In the genomic region with DNA sequence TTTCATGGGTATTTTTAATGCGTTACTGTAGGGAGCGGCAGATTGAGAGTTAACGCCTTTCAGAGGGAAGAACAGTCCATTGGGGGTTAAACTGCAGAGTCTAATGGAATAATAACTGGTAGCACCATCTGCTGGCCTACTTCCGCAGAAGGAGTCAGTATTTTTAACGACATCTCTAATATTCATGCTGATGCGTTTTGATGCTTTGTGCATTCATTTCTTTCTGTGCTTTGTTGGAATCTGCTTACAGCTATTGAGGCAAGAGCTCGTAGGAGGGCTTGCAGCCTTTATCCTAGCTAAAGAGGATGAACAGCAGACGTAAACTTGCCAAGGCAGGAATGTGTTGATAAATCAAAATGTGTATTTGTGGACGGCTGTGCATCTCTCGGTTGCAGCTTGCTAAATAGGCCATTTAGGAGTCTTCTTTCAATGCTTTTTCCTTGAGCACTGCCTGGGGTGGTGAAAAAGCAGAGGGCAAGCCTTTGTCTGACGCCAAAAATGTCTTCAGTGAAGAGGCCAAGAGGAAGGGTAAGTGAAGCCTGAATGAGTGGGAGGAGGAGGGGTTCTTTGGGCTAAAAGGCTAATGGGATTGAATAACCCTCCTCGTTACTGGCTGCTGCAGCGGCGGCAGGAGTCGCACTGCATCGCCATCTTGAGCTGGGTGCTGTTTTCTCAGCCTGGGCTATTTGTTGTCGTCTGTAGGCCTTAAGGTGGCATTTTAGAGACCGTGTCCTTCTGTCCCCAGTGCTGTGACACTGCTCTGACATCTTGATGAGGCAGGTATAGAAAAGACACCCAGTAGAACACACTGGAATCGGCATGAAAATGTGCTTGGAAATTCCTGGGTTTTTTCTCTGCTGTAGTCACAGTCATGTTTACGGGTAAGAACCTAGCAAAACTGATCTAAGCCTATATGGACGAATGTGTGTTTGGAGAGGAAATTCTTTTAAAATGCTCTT, we compare ENCODE assay signal across 8 mouse cellular contexts.
DNase-seq lines count a peak whose midpoint lies in the region; ATAC-seq lines count a peak whose summit lies in the region.

No protein-coding gene starts in this region.

- no peaks in the 10 kb centered on the region for H3K27me3 ChIP-seq in lung, embryonic 16.5 days (ENCODE audit: control insufficient read depth, insufficient read depth, low read depth, low read length)

- H3K9ac ChIP-seq in lung, embryonic 16.5 days (ENCODE audit: low read length): peak overlapping the region; percentile 74

- H3K9me3 ChIP-seq in lung, embryonic 16.5 days (ENCODE audit: control insufficient read depth, low read length): no peaks in the 10 kb centered on the region

- peak; percentile 89 for DNase-seq in MN1 (ENCODE audit: low spot score)
- DNase-seq in cerebellum, adult 8-10 months: peak; percentile 78
- DNase-seq in forelimb bud, embryonic 11.5 days (ENCODE audit: low read depth, low spot score): peak; percentile 86
- DNase-seq in layer of hippocampus, adult 9-10 months (ENCODE audit: low spot score): peak; percentile 73
- peak; percentile 52 for DNase-seq in ovary, postnatal 14 days (ENCODE audit: low spot score)
- peak; percentile 57 for DNase-seq in thymus, postnatal 14 days

- peaks cover 5% of the 10 kb centered on the region for H3K4me1 ChIP-seq in lung, embryonic 16.5 days (replicated peaks; ENCODE audit: control insufficient read depth, insufficient read depth, low read length)

- no peaks in the 10 kb centered on the region for H3K36me3 ChIP-seq in lung, embryonic 16.5 days (ENCODE audit: control insufficient read depth, insufficient read depth, low read length)

- peak overlapping the region; percentile 66 for H3K4me2 ChIP-seq in lung, embryonic 16.5 days (ENCODE audit: low read depth, low read length)

- peak; percentile 93 to 94 for ATAC-seq in hematopoietic stem cell, adult 5-6 weeks (replicated peaks in 1 of 2; ENCODE audit: insufficient read depth in 1 of 2, low FRiP score in 2 of 2, low TSS enrichment in 1 of 2, low read depth in 1 of 2, poor library complexity in 2 of 2, severe bottlenecking in 2 of 2)
- ATAC-seq in lung, embryonic 16.5 days (ENCODE audit: low read depth): peak; percentile 96

- peak overlapping the region; percentile 65 for H3K4me3 ChIP-seq in lung, embryonic 16.5 days (ENCODE audit: low read length)

- H3K27ac ChIP-seq in lung, embryonic 16.5 days (ENCODE audit: low read length): peak overlapping the region; percentile 97

- WGBS in lung, embryonic 16.5 days: 1% methylated on average over 21 of the region's 21 CpGs

Comparison
In these comparisons a context has a peak if more than half of its experiments do, and no peak if none do; other contexts are left out.
1. Peak in every context shown above with its lines: DNase-seq, ATAC-seq, H3K4me3 ChIP-seq and H3K27ac ChIP-seq.